Mouse (Mus musculus): Measurements from ENCODE around the gene Ttc26. TPM values are rescaled to one million over a fixed set of nuclear protein-coding genes. Genes with fewer than 3 reads are reported as not detected.

Ttc26 gene
- total and polyA plus RNA-seq, 2 experiments from 2014 or later, result 1.00 to 2.3 TPM

- H3K4me1 ChIP-seq (ENCODE audit: control insufficient read depth, insufficient read depth), result no peaks in the 10 kb centered on the region
- TF ChIP-seq CTCF (IDR thresholded peaks at IDR 0.05; ENCODE audit: low read depth), result no peak
- no peaks in the 10 kb centered on the region for H3K36me3 ChIP-seq (replicated peaks; ENCODE audit: control insufficient read depth, insufficient read depth, low read length)
- no peak overlapping the region for H3K4me3 ChIP-seq (ENCODE audit: low read depth, low read length)
- no peak overlapping the region for H3K4me2 ChIP-seq (ENCODE audit: low read depth, low read length)
- H3K9me3 ChIP-seq (replicated peaks; ENCODE audit: control insufficient read depth, low read length), result no peaks in the 10 kb centered on the region
- no peak overlapping the region for H3K9ac ChIP-seq (replicated peaks; ENCODE audit: low read depth, low read length)
- DNase-seq (ENCODE audit: low spot score) (no peak), ATAC-seq (ENCODE audit: insufficient read depth, low read depth) (no peak)
- no peak overlapping the region for H3K27ac ChIP-seq (ENCODE audit: low read depth)
- H3K27me3 ChIP-seq (ENCODE audit: control insufficient read depth, insufficient read depth, low read length), result no peaks in the 10 kb centered on the region
- WGBS, result 52% methylated on average over 1 of the region's 1 CpGs
Measured at GRCm38 (mm10) chr6:38361937-38362336, 19.3 kb upstream of the Ttc26 start.

GRCm38 (mm10) chr6:38363370-38363769 is 17.9 kb upstream of the Ttc26 start:
- DNase-seq (ENCODE audit: low spot score) (no peak), ATAC-seq (ENCODE audit: insufficient read depth, low read depth) (no peak)
- H3K27ac ChIP-seq (ENCODE audit: low read depth), result no peak overlapping the region
- H3K27me3 ChIP-seq (ENCODE audit: control insufficient read depth, insufficient read depth, low read length), result no peaks in the 10 kb centered on the region
- no peaks in the 10 kb centered on the region for H3K36me3 ChIP-seq (replicated peaks; ENCODE audit: control insufficient read depth, insufficient read depth, low read length)
- H3K4me3 ChIP-seq (ENCODE audit: low read depth, low read length), result no peak overlapping the region
- no peak for TF ChIP-seq EP300 (IDR thresholded peaks at IDR 0.05; ENCODE audit: low read depth)
- no peak for TF ChIP-seq CTCF (IDR thresholded peaks at IDR 0.05; ENCODE audit: low read depth)
- no peaks in the 10 kb centered on the region for H3K9me3 ChIP-seq (replicated peaks; ENCODE audit: control insufficient read depth, low read length)
- H3K4me1 ChIP-seq (ENCODE audit: control insufficient read depth, insufficient read depth), result no peaks in the 10 kb centered on the region
- 68% methylated on average over 4 of the region's 4 CpGs for WGBS
- no peak overlapping the region for H3K9ac ChIP-seq (replicated peaks; ENCODE audit: low read depth, low read length)
- no peak overlapping the region for H3K4me2 ChIP-seq (ENCODE audit: low read depth, low read length)

- Histone ChIP-seq H3K9ac (replicated peaks; ENCODE audit: low read depth, low read length) (no peak overlapping the region), H3K27ac (ENCODE audit: low read depth) (no peak overlapping the region), H3K9me3 (replicated peaks; ENCODE audit: control insufficient read depth, low read length) (no peaks in the 10 kb centered on the region), H3K4me3 (ENCODE audit: low read depth, low read length) (no peak overlapping the region), H3K27me3 (ENCODE audit: control insufficient read depth, insufficient read depth, low read length) (no peaks in the 10 kb centered on the region), H3K4me2 (ENCODE audit: low read depth, low read length) (no peak overlapping the region), H3K4me1 (ENCODE audit: control insufficient read depth, insufficient read depth) (no peaks in the 10 kb centered on the region), H3K36me3 (replicated peaks; ENCODE audit: control insufficient read depth, insufficient read depth, low read length) (no peaks in the 10 kb centered on the region)
- DNase-seq (ENCODE audit: low spot score) (no peak), ATAC-seq (ENCODE audit: insufficient read depth, low read depth) (no peak)
- TF ChIP-seq EP300 (IDR thresholded peaks at IDR 0.05; ENCODE audit: low read depth) (no peak), CTCF (IDR thresholded peaks at IDR 0.05; ENCODE audit: low read depth) (no peak)
Measured at GRCm38 (mm10) chr6:38364121-38364520, 17.1 kb upstream of the Ttc26 start.

DNA sequence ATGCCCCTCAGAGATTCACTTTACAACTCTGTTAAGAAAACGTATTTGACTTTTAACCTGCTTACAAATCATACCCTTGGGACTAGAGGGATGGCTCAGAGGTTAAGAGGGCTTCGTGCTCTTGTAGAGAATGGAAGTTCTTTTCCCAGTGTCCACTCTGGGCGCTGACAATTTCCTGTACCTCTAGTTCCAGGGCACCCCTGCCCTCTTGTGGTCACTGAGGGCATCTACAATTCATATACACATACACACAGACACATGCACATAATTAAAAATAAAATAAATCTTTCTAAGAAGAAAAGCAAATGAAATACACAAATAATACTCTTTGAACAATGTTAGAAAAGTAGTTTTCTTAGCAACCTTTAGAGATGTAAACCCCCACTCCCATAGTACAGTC is 11.3 kb upstream of the Ttc26 start:
- H3K27me3 ChIP-seq (ENCODE audit: control insufficient read depth, insufficient read depth, low read length), result 0 out of 2 replicates have a peak, but pooled peaks cover 3% of the 10 kb centered on the region
- H3K36me3 ChIP-seq (replicated peaks; ENCODE audit: control insufficient read depth, insufficient read depth, low read length), result no peaks in the 10 kb centered on the region
- peaks cover 6% of the 10 kb centered on the region for H3K9me3 ChIP-seq (replicated peaks; ENCODE audit: control insufficient read depth, low read length)
- no peaks in the 10 kb centered on the region for H3K4me1 ChIP-seq (ENCODE audit: control insufficient read depth, insufficient read depth)
- no peak overlapping the region for H3K4me2 ChIP-seq (ENCODE audit: low read depth, low read length)
- no peak overlapping the region for H3K4me3 ChIP-seq (ENCODE audit: low read depth, low read length)
- ATAC-seq (ENCODE audit: insufficient read depth, low read depth), result no peak
- H3K27ac ChIP-seq (ENCODE audit: low read depth), result no peak overlapping the region
- WGBS, result 79% methylated on average over 3 of the region's 3 CpGs
- no peak overlapping the region for H3K9ac ChIP-seq (replicated peaks; ENCODE audit: low read depth, low read length)
- TF ChIP-seq EP300 (IDR thresholded peaks at IDR 0.05; ENCODE audit: low read depth), result no peak
- TF ChIP-seq CTCF (IDR thresholded peaks at IDR 0.05; ENCODE audit: low read depth), result no peak
- no peak for DNase-seq (ENCODE audit: low spot score)

- no peak overlapping the region for H3K4me3 ChIP-seq (ENCODE audit: low read depth, low read length)
- no peaks in the 10 kb centered on the region for H3K4me1 ChIP-seq (ENCODE audit: control insufficient read depth, insufficient read depth)
- H3K4me2 ChIP-seq (ENCODE audit: low read depth, low read length), result no peak overlapping the region
- 64% methylated on average over 1 of the region's 1 CpGs for WGBS
- H3K36me3 ChIP-seq (replicated peaks; ENCODE audit: control insufficient read depth, insufficient read depth, low read length), result no peaks in the 10 kb centered on the region
- ATAC-seq (ENCODE audit: insufficient read depth, low read depth) (no peak), DNase-seq (ENCODE audit: low spot score) (no peak)
- no peak overlapping the region for H3K9ac ChIP-seq (replicated peaks; ENCODE audit: low read depth, low read length)
- 0 out of 2 replicates have a peak, but pooled peaks cover 3% of the 10 kb centered on the region for H3K27me3 ChIP-seq (ENCODE audit: control insufficient read depth, insufficient read depth, low read length)
- no peak overlapping the region for H3K27ac ChIP-seq (ENCODE audit: low read depth)
- H3K9me3 ChIP-seq (replicated peaks; ENCODE audit: control insufficient read depth, low read length), result peaks cover 6% of the 10 kb centered on the region
- TF ChIP-seq EP300 (IDR thresholded peaks at IDR 0.05; ENCODE audit: low read depth), result no peak
- no peak for TF ChIP-seq CTCF (IDR thresholded peaks at IDR 0.05; ENCODE audit: low read depth)
Measured at GRCm38 (mm10) chr6:38374271-38374670, 7.0 kb upstream of the Ttc26 start.

DNA sequence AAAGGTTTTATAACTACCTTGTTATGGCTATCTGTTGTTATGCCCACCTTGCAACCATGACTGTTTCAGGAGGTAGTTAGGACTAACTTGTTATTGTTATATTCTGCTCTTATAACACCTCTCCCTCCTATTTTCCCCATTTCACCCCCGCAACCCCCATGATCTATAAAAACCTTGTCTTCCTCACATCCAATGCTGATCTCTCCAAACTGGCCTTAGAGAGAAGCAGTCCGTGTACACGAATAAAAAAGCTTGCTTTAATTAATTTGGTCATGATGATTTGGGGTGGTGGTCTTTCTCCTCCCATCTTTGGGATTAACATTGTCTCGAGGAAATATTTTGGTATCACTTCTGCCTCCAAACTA is 523 bp upstream of the Ttc26 start:
- TF ChIP-seq CTCF (IDR thresholded peaks at IDR 0.05; ENCODE audit: low read depth) (no peak), EP300 (IDR thresholded peaks at IDR 0.05; ENCODE audit: low read depth) (no peak)

More for the DNA sequence above, 523 bp upstream of the Ttc26 start:
- Histone ChIP-seq H3K9me3 (replicated peaks; ENCODE audit: control insufficient read depth, low read length) (no peaks in the 10 kb centered on the region), H3K4me3 (ENCODE audit: low read depth, low read length) (peak overlapping the region; percentile 58), H3K9ac (replicated peaks; ENCODE audit: low read depth, low read length) (peak overlapping the region; percentile 64), H3K27ac (ENCODE audit: low read depth) (peak overlapping the region; percentile 58; the same call in 1 of the 2 replicates), H3K4me1 (ENCODE audit: control insufficient read depth, insufficient read depth) (peaks cover 10% of the 10 kb centered on the region; the same call in 1 of the 2 replicates), H3K36me3 (replicated peaks; ENCODE audit: control insufficient read depth, insufficient read depth, low read length) (no peaks in the 10 kb centered on the region; the same call in 1 of the 2 replicates), H3K27me3 (ENCODE audit: control insufficient read depth, insufficient read depth, low read length) (no peaks in the 10 kb centered on the region), H3K4me2 (ENCODE audit: low read depth, low read length) (peak overlapping the region; percentile 70)
- ATAC-seq (ENCODE audit: insufficient read depth, low read depth), result no peak
- no peak for DNase-seq (ENCODE audit: low spot score)
- 5% methylated on average over 4 of the region's 4 CpGs for WGBS

Data from heart, postnatal 0 days (tissue).